Mouse (Mus musculus) ES-Bruce4 (cell line): ENCODE data around the gene Pifo.

Source experiments
- CTCF ChIP-seq: IDR thresholded peaks from one replicate; pipeline ENCODE4 v1.8.1; 2011; ENCODE audit warnings: low read depth, low read length
- EP300 ChIP-seq: IDR thresholded peaks from 2 replicates; pipeline ENCODE4 v1.6.1; 2011; ENCODE audit warnings: low read depth, low read length; ENCODE audit not compliant: insufficient read depth
- POLR2A ChIP-seq: IDR thresholded peaks from one replicate; pipeline ENCODE4 v1.8.1; 2011; ENCODE audit warnings: low read length; ENCODE audit not compliant: insufficient read depth

GRCm38 (mm10) chr3:105958204-105958603 lies 56.2 kb downstream of the Pifo start:
- TF ChIP-seq POLR2A (no peak), EP300 (no peak), CTCF (no peak)
